Mouse (Mus musculus): ENCODE results near the gene Lcmt1.

Lcmt1 gene

DNA sequence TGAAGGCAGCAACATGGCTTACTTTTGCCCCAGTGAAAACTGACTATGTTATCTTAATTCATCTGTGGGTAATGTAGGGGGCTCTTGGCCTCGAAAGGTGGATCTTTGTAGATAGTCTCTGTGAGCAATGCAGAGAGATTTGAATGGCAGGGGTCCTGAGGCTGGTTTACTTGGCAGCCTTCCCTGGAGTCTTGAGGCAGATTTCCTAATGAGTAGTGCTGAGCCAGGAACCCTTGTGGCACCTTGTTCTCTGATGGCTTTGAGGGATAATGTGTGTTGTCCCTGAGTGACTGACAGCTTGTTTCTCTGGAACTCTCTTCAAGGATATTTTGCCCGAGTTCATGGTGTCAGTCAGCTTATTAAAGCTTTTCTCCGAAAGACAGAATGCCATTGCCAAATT, 31.5 kb downstream of the Lcmt1 start:
- no peak for DNase-seq (ENCODE audit: low spot score)

DNA sequence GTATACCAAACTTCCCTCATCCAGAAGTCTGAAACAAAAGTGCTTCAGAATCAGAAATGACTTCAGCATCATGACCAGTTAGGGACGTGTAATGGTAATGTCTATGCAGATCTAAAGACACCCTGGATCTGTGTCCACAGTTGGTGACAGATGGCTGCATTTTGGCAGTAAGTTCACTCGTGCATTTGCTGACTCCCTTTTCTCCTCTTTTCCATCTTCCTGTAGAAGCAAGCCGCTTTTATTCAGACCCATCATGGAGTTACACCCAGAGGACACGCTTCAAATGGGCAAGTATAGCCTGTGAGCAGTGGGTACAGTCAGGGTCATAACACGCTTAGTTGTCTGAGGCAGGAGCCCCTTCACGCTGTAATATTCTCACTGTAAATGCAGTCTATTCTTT, 34.6 kb downstream of the Lcmt1 start:
- no peak for DNase-seq (ENCODE audit: low spot score)

DNA sequence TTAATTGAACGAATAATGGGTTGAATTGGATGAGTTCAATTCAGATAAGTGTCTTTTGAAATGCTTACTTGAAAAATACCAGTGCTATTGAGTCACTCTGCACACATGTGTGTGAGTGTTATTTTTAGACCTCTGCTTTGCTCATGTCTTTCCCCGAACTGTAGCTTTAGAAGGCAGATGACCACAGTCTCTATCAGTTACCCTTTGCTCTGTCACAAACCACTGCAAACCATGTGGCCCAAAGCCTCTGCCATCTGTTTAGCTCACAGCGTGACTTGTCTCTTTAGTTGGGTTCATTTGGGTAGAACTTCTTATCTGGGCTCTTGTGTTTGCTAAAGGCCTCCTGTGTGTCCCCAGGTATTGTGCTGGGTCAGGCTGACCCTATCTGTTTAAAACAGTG, 36.0 kb downstream of the Lcmt1 start:
- DNase-seq (ENCODE audit: low spot score): no peak

GRCm38 (mm10) chr7:123406988-123407387, 37.4 kb downstream of the Lcmt1 start:
- DNase-seq (ENCODE audit: low spot score): no peak

DNA sequence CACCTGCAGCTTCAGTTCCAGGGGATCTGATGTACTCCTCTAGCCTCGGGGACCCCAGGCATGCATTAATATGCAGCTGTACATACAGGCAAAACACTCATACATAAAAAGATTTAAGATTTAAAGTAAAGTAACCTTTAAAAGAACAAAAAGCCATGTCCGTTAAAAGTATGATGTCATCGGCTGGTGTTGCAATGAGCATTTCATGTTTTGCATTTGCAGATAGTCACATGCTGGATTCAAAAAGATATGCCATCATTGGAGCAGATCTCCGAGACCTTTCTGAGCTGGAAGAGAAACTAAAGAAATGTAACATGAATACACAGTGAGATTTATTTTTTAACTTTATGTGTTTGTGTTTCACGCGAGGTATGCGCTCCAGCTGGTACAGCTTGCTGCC, 40.9 kb downstream of the Lcmt1 start:
- no peak for DNase-seq (ENCODE audit: low spot score)

- peak; percentile 20 for DNase-seq (ENCODE audit: low spot score)
Measured at GRCm38 (mm10) chr7:123411109-123411508, 41.5 kb downstream of the Lcmt1 start.

- DNase-seq (ENCODE audit: low spot score): no peak
Measured at GRCm38 (mm10) chr7:123412143-123412542, 42.6 kb downstream of the Lcmt1 start.

DNA sequence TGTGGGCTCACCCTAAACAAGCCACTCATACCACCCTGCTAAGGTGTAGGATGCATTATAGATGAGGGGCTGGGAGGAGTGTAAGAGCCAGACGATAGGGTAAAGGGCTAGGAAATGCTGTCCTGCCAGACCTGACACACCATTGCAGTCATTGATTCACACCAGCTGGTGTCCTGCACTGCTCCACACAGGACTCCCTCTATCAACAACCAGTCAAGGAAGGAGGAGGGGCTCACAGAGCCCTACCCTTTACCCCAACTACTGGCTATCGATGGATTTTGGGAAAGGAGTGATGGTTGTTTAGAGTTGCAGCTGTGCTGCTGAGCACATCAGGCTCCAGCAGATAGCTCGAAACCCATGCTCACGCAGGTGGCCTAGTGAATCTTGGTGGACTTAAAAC, 47.2 kb downstream of the Lcmt1 start:
- DNase-seq (ENCODE audit: low spot score): no peak

GRCm38 (mm10) chr7:123417661-123418060, 48.1 kb downstream of the Lcmt1 start:
- no peak for DNase-seq (ENCODE audit: low spot score)

- DNase-seq (ENCODE audit: low spot score): no peak
Measured at GRCm38 (mm10) chr7:123419984-123420383, 50.4 kb downstream of the Lcmt1 start.

DNA sequence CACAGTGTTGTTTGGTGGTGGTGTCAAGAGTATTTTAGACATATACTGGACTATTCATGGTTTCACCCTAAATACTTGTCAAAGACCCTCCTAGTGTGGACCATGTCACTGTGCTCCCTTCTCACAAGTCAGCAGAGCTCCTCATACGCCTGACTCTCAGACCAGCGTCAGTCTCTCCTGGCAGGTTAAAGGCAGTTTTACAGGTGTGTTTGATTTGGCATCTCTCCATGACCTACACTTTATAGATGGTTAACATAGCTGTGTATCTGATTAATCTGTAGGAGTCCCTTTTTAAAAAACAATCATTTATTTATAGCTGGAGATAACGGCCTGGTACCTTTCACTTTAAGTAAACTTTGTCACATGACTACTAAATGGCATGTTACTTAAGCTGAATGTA, 52.4 kb downstream of the Lcmt1 start:
- no peak for DNase-seq (ENCODE audit: low spot score)

DNA sequence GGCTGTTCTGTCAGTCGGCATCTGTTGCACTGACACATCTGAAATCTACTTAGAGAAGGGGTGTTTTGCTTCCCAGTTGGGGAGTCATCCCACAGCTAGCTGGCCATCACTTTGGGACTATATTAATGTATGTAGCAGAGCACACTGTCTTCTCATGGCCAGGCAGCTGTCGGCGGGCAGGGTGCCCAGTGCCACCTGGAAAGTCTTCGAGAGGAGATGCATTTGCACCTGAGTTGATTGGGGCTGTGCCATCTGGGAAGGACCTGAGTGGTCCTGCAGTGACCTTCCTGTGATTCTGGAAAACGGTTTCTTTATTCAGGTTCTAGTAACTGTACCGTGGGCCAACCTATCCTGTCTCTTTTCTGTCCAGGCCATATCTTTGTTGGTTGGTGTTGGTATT, 54.7 kb downstream of the Lcmt1 start:
- no peak for DNase-seq (ENCODE audit: low spot score)

DNA sequence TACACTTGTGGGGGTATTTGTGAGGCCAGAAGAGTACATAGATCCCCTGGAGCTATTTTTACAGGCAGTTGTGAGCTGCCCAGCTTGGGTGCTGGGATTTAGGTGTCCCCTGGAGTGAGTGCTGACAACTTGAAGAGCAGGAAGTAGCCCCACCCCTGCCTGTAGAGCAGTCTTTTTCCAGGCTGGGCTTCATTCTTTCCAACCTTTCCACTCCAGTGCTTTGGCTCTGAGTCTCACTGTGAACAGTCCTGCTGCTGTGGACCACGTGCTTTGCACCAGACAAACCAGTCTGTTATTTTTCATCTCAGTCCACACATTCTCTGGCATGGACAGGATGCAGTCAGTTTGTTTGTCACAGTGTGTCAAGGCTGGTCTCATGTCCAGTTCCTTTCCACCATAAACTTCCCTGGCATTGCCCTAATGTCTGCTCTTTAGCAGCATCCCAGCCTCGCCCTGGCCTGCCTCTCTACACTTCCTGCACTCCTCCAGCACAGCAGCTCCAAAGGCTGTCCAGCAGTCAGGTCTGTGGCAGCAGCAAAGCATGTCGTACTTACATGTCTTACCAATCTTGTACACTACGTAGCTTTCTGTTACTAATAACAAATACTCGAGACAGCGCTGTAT, 55.7 kb downstream of the Lcmt1 start:
- DNase-seq (ENCODE audit: low spot score): no peak

GRCm38 (mm10) chr7:123429624-123430410, 60.2 kb downstream of the Lcmt1 start:
- DNase-seq (ENCODE audit: low spot score): no peak

GRCm38 (mm10) chr7:123430411-123430705, 60.8 kb downstream of the Lcmt1 start:
- no peak for DNase-seq (ENCODE audit: low spot score)

DNA sequence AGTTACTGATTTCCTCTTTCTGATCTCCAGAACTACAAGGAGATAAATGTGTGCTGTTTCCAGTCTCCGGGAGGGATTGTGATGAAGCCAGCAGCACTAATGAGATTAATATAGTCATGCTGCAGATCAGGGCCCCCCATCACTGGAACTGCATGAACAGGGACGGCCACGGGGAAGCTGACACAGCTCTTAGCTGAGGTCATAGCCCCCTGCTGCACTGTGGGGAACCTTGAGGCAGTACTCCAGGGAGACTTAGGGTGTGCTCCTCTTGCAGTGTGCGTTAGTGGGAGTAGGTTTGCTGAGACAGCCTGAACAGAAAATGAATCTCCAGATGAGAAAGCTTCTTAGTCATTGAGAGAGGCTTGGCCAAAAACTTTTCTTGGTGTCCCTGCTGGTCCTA, 61.6 kb downstream of the Lcmt1 start:
- DNase-seq (ENCODE audit: low spot score): no peak

DNA sequence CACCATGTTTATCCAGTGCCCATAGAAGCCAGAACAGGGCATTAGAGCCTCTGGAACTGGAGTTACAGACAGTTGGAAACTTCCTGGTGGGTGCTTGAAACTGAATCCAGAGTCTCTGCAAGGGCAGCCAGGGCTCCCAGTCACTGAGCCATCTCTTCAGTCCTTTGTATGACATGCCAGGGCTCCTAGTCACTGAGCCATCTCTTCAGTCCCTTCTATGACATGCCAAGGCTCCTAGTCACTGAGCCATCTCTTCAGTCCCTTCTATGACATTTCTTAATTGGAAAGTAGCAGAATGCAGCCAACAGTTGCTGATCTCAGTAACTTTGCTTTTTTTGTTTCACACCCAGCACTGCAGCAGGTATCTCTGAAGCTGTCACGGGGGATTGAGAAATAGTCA, 72.5 kb downstream of the Lcmt1 start:
- DNase-seq (ENCODE audit: low spot score): no peak

DNA sequence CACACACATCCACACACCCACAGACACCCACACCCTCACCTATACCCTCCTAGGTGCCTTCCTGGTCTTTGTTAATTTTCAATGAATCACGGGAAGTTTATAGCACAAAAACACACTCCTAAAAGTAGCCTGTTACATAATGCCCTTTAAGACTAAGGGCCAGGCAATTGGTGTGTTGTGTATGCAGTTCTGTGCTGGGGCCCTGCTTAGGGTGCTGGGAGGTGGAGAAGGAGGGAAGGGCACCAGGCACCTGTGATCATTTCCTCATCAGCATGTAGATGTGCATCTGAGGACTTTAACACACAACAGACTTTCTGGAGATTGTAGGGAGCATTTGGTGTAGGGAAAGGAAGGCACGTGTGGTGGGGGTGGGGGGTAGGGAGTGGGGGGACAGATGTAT, 79.2 kb downstream of the Lcmt1 start:
- DNase-seq (ENCODE audit: low spot score): no peak

DNA sequence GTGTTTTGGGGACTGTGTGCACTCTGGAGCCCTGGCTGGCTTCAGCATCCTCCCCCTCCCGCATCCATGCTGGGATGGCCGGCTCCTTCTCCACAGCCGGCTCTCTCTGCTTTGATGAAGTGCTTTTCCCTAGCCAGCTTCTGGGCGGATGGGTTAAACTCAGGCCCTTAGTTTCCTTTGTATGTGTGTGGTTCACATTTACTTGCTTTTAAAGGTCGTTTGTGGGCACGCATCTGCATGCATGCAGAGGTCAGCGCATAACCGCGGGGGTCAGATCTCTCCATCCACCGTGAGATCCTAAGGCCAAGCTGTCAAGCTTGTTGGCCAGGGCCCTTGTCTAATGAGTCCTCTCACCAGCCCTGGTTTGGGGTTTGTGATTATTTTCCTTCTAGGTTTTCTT, 80.1 kb downstream of the Lcmt1 start:
- DNase-seq (ENCODE audit: low spot score): no peak

DNA sequence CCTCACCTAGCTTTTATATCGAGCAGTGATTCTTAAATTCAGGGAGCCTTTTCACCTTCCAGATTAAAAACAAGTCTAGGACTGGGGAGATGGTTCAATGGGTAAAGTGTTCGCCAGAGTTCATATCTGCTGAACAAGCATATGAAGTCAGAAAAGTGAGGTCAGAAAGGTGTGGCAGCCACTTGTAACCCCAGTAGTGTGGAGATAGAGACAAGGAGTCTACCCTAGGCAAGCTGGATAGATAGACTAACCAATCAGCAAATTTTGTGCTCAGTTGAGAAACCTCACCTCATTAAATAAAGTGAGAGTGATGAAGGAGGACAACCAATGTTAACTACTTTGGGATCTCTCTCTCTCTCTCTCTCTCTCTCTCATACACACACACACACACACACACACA, 80.9 kb downstream of the Lcmt1 start:
- DNase-seq (ENCODE audit: low spot score): no peak

- DNase-seq (ENCODE audit: low spot score): no peak
Measured at GRCm38 (mm10) chr7:123452551-123452950, 83.0 kb downstream of the Lcmt1 start.

- no peak for DNase-seq (ENCODE audit: low spot score)
Measured at GRCm38 (mm10) chr7:123453066-123453465, 83.5 kb downstream of the Lcmt1 start.

GRCm38 (mm10) chr7:123455088-123455487, 85.5 kb downstream of the Lcmt1 start:
- no peak for DNase-seq (ENCODE audit: low spot score)

DNA sequence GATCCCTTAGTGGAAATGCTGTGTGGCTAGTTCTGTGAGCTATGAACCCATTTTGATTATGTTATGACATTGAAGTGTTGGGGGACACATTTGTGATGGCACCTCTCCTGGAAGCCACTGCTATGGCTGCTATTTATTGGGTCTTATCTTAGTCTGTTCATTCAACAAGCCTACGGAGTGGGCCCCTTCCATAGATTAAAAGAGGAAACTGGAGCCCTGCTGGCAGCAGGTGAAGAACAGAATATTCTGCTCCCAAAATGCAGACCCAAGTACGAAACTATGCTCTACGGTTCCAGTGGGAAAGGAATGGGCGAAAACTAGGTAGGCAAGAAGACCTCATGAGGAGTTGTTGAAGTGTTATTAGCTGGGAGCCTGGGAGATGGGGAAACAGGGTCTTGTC, 88.7 kb downstream of the Lcmt1 start:
- DNase-seq (ENCODE audit: low spot score): no peak

All from ovary, adult 18-20 months (tissue).